Mouse (Mus musculus) liver, embryonic 11.5 days (tissue): Measurements from ENCODE around the gene Slc37a1. TPM values are rescaled to one million over a fixed set of nuclear protein-coding genes. Genes with fewer than 3 reads are reported as not detected.
"Not testable (repeated sequence)": the region's sequence is repeated elsewhere in the genome, so short reads cannot be mapped to it uniquely, and the experiment has no call there.

Experiments used
- ATAC-seq: fragments of 200-750 bp; cut with Nextera tagmentation; replicated peaks from 2 replicates; pipeline ENCODE4 v1.8.0; 2017; ENCODE audit warnings: moderate number of reproducible peaks, mild to moderate bottlenecking, moderate TSS enrichment, moderate library complexity; ENCODE audit not compliant: low FRiP score
- DNase-seq: peaks from one replicate; pipeline ENCODE4 v3.0.0-alpha.2; 2017; ENCODE audit warnings: low spot score
- H3K27ac ChIP-seq: fragments of 300-500 bp; sonication (generic); 2 replicates; pipeline ENCODE4 v1.5.1; 2014; ENCODE audit warnings: mild to moderate bottlenecking, low read depth, low read length, control low read depth
- H3K27me3 ChIP-seq: fragments of 300-500 bp; sonication (generic); replicated peaks from 2 replicates; pipeline ENCODE4 v1.6.1; 2014; ENCODE audit warnings: low read length, mixed read lengths; ENCODE audit not compliant: control insufficient read depth, insufficient read depth
- H3K36me3 ChIP-seq: fragments of 300-500 bp; sonication (generic); 2 replicates; pipeline ENCODE4 v1.6.1; 2014; ENCODE audit warnings: mild to moderate bottlenecking, low read length, moderate library complexity, mixed read lengths; ENCODE audit not compliant: control insufficient read depth, insufficient read depth
- H3K4me1 ChIP-seq: fragments of 300-500 bp; sonication (generic); replicated peaks from 2 replicates; pipeline ENCODE4 v1.6.1; 2014; ENCODE audit warnings: low read length, mixed read lengths; ENCODE audit not compliant: control insufficient read depth, insufficient read depth
- H3K4me2 ChIP-seq: fragments of 300-500 bp; sonication (generic); 2 replicates; pipeline ENCODE4 v1.6.1; 2014; ENCODE audit warnings: mild to moderate bottlenecking, control low read depth, moderate library complexity
- H3K4me3 ChIP-seq: fragments of 300-500 bp; sonication (generic); 2 replicates; pipeline ENCODE4 v1.5.1; 2014; ENCODE audit warnings: low read depth, low read length, control low read depth
- H3K9ac ChIP-seq: fragments of 300-500 bp; sonication (generic); 2 replicates; pipeline ENCODE4 v1.6.1; 2014; ENCODE audit warnings: low read depth, low read length, control low read depth
- H3K9me3 ChIP-seq: fragments of 300-500 bp; sonication (generic); 2 replicates; pipeline ENCODE4 v1.6.1; 2016; ENCODE audit warnings: low read length, inconsistent platforms, mixed read lengths; ENCODE audit not compliant: control insufficient read depth
- WGBS: fragments of 180-500 bp; shearing (Covaris S2); extraction: QIAGEN DNeasy Blood & Tissue Kit; methylation state at CpG from one replicate; pipeline ENCODE4 v1.1.7; 2014; 5-methylcytosine and 5-hydroxymethylcytosine counted together
- polyA plus RNA-seq: library from polyadenylated mRNA; unstranded; fragments of >200 nt; fragmentation: Nextera tagmentation; extraction: Ambion mirVana; gene quantifications from 2 replicates; pipeline ENCODE4 v1.2.1, GENCODE M21; 2014

Slc37a1 gene
- polyA plus RNA-seq, 1 experiment from 2014 or later = 7.7 TPM

DNA sequence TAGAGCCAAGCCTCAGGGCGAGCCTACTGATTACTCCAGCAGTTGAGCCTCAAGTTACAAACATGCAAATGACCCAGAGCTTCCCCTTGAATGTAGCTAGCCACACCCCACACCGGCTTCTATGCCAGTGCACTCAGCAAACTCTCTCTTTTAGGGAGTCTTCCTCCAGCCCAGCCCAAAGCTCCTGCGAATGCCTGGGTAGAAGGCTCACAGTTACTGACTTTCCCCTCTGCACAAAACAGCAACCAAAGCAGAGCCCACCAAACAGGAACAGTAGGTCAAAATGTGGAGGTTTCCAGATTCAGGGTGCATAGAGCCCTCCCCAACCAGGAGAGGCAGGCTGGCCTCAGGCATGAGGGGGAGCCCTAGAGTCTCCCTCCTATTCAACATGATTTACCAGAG, 21.4 kb upstream of the Slc37a1 start:
- 30% methylated on average over 3 of the region's 3 CpGs for WGBS
- Histone ChIP-seq H3K9ac (no peak overlapping the region), H3K4me1 (0 out of 2 replicates have a peak, but pooled peaks cover 2% of the 10 kb centered on the region), H3K27me3 (no peaks in the 10 kb centered on the region), H3K36me3 (no peaks in the 10 kb centered on the region), H3K27ac (no peak overlapping the region), H3K4me3 (no peak overlapping the region), H3K4me2 (no peak overlapping the region), H3K9me3 (no peaks in the 10 kb centered on the region)
- DNase-seq = no peak
- no peak for ATAC-seq

- Histone ChIP-seq H3K4me3 (no peak overlapping the region), H3K4me2 (no peak overlapping the region), H3K9ac (no peak overlapping the region), H3K9me3 (no peaks in the 10 kb centered on the region), H3K4me1 (0 out of 2 replicates have a peak, but pooled peaks cover 2% of the 10 kb centered on the region), H3K27ac (no peak overlapping the region), H3K27me3 (no peaks in the 10 kb centered on the region), H3K36me3 (no peaks in the 10 kb centered on the region)
- ATAC-seq (no peak), DNase-seq (no peak)
- 86% methylated on average over 9 of the region's 9 CpGs for WGBS
Observed at GRCm38 (mm10) chr17:31265831-31266230, 20.8 kb upstream of the Slc37a1 start.

DNA sequence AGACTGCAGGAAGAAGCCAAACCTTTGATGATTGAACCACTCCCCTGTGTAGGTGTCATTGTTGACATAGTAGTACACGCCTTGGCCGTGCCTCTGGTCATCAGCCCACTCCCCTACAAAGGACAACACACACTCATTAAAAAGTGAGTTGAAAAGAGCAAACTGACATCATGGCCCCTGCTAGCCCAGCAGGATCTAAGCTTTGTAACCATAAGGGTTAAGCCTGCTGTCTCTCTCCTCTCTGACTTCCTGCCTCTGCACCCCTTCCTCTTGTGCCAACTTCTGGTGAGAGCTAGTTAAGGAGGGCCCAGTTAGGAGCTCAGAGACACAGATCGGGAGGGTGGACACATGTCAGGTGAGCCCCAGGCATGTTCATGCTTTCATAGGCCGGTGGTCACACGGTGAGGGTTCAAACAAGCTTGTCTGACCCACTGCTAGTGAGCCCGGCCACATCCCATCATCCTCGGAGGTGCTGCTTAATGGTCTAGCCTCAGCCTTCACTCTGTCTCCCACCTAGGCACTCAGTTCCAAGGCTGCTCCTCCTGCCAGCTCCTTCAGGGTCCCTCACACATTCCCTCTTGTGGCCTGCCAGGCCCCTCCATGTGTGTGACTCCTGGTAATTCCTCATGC, 20.2 kb upstream of the Slc37a1 start:
- 75% methylated on average over 7 of the region's 7 CpGs for WGBS
- 0 out of 2 replicates have a peak, but pooled peaks cover 2% of the 10 kb centered on the region for H3K4me1 ChIP-seq
- DNase-seq = no peak

GRCm38 (mm10) chr17:31267138-31267537, 19.5 kb upstream of the Slc37a1 start:
- no peak for DNase-seq
- H3K4me1 ChIP-seq = 0 out of 2 replicates have a peak, but pooled peaks cover 2% of the 10 kb centered on the region
- H3K36me3 ChIP-seq = no peaks in the 10 kb centered on the region
- no peaks in the 10 kb centered on the region for H3K27me3 ChIP-seq
- 71% methylated on average over 4 of the region's 4 CpGs for WGBS
- H3K27ac ChIP-seq = no peak overlapping the region
- no peak overlapping the region for H3K4me3 ChIP-seq
- ATAC-seq = no peak
- no peaks in the 10 kb centered on the region for H3K9me3 ChIP-seq
- H3K4me2 ChIP-seq = no peak overlapping the region
- no peak overlapping the region for H3K9ac ChIP-seq

More for the DNA sequence above, 20.2 kb upstream of the Slc37a1 start:
- Histone ChIP-seq H3K9me3 (no peaks in the 10 kb centered on the region), H3K36me3 (no peaks in the 10 kb centered on the region), H3K9ac (no peak overlapping the region), H3K27ac (no peak overlapping the region), H3K4me3 (no peak overlapping the region), H3K27me3 (no peaks in the 10 kb centered on the region), H3K4me2 (no peak overlapping the region)
- ATAC-seq = no peak

GRCm38 (mm10) chr17:31267603-31268002, 19.0 kb upstream of the Slc37a1 start:
- H3K4me1 ChIP-seq = 0 out of 2 replicates have a peak, but pooled peaks cover 2% of the 10 kb centered on the region
- no peaks in the 10 kb centered on the region for H3K36me3 ChIP-seq
- H3K4me3 ChIP-seq = no peak overlapping the region
- no peaks in the 10 kb centered on the region for H3K9me3 ChIP-seq
- ATAC-seq = no peak
- no peak overlapping the region for H3K9ac ChIP-seq
- no peak overlapping the region for H3K4me2 ChIP-seq
- WGBS = 86% methylated on average over 6 of the region's 6 CpGs
- no peak overlapping the region for H3K27ac ChIP-seq
- H3K27me3 ChIP-seq = no peaks in the 10 kb centered on the region
- no peak for DNase-seq

- Histone ChIP-seq H3K36me3 (no peaks in the 10 kb centered on the region), H3K27ac (no peak overlapping the region), H3K4me1 (0 out of 2 replicates have a peak, but pooled peaks cover 2% of the 10 kb centered on the region), H3K9ac (no peak overlapping the region), H3K4me3 (no peak overlapping the region), H3K27me3 (no peaks in the 10 kb centered on the region), H3K9me3 (no peaks in the 10 kb centered on the region), H3K4me2 (no peak overlapping the region)
- DNase-seq = no peak
- WGBS = 88% methylated on average over 1 of the region's 1 CpGs
- ATAC-seq = no peak
Observed at GRCm38 (mm10) chr17:31268016-31268415, 18.6 kb upstream of the Slc37a1 start.

DNA sequence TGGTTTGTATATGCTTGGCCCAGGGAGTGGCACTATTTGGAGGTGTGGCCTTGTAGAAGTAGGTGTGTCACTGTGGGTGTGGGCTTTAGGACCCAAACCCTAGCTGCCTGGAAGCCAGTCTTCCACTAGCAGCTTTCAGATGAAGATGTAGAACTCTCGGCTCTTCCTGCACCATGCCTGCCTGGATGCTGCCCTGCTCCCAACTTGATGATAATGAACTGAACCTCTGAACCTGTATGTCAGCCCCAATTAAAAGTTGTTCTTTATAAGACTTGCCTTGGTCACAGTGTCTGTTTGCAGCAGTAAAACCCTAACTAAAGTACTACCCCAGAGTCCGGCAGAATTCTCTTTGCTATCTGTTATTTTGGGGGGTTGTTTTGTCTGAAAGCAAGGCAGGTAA, 16.8 kb upstream of the Slc37a1 start:
- Histone ChIP-seq H3K9me3 (no peaks in the 10 kb centered on the region), H3K36me3 (no peaks in the 10 kb centered on the region), H3K9ac (no peak overlapping the region), H3K4me3 (no peak overlapping the region), H3K27ac (no peak overlapping the region), H3K4me2 (no peak overlapping the region), H3K4me1 (0 out of 2 replicates have a peak, but pooled peaks cover 2% of the 10 kb centered on the region), H3K27me3 (no peaks in the 10 kb centered on the region)
- DNase-seq (no peak), ATAC-seq (no peak)
- 95% methylated on average over 2 of the region's 2 CpGs for WGBS

DNA sequence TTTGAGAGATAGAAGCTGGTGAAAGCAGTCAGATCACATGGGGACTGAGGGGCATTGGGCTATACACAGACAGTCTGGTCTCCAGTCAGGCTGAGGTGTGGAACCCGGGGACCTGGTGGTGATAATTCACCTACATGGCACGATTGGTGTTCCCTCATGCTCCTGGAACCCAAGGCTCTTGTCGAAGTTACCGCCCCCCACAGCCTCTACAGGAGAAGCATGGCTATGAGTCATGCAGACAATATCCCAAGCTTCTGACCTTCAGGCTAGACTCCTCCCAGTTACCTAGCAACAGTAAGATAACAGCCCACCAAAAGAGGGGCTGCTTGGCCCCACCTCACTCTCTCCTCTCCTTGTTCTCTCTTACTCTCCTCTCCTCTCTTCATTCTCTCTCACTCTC, 16.3 kb upstream of the Slc37a1 start:
- no peak overlapping the region for H3K9ac ChIP-seq
- no peak overlapping the region for H3K27ac ChIP-seq
- H3K36me3 ChIP-seq = no peaks in the 10 kb centered on the region
- ATAC-seq (no peak), DNase-seq (no peak)
- no peak overlapping the region for H3K4me2 ChIP-seq
- WGBS = 71% methylated on average over 4 of the region's 4 CpGs
- no peak overlapping the region for H3K4me3 ChIP-seq
- H3K9me3 ChIP-seq = no peaks in the 10 kb centered on the region
- H3K27me3 ChIP-seq = no peaks in the 10 kb centered on the region
- H3K4me1 ChIP-seq = 0 out of 2 replicates have a peak, but pooled peaks cover 1% of the 10 kb centered on the region

GRCm38 (mm10) chr17:31270736-31271135, 15.9 kb upstream of the Slc37a1 start:
- not testable (repeated sequence) for H3K9ac ChIP-seq, ATAC-seq, H3K4me2 ChIP-seq, H3K4me3 ChIP-seq, H3K27ac ChIP-seq, DNase-seq, H3K4me1 ChIP-seq, H3K27me3 ChIP-seq, H3K9me3 ChIP-seq, H3K36me3 ChIP-seq
- 56% methylated on average over 8 of the region's 8 CpGs for WGBS
